Mouse (Mus musculus) cortical plate, adult 2 months (tissue): ENCODE measurements around the gene P3h2.

Source experiments
- CTCF ChIP-seq: fragments of 200-500 bp; IDR thresholded peaks from 2 replicates; pipeline ENCODE4 v1.5.1; 2011; ENCODE audit warnings: mild to moderate bottlenecking, control low read depth, low read length; ENCODE audit not compliant: insufficient read depth; ENCODE audit errors: extremely low read depth
- POLR2A ChIP-seq: fragments of 200-500 bp; IDR thresholded peaks from 2 replicates; pipeline ENCODE4 v1.6.1; 2011; ENCODE audit warnings: mild to moderate bottlenecking, low read length, control low read depth; ENCODE audit not compliant: insufficient read depth; ENCODE audit errors: extremely low read depth

DNA sequence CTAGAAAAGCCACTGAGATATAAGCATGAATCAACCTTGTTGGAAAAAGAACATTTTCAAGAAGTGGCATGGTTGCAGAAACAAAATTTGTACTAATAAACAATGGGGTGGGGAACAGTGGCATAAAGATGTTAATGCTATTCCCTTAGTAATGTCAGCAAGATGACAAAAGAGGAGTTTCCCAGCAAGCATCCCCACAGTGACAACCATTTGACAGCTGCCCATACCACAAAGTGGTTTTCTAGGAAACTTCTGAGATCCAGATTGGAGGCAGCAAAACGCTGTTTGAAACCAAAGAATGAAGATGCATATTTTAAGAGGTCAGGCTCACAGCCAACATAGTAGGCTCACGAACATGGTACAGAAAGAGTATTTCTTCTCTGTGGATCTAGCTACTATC, 46.7 kb upstream of the P3h2 start:
- TF ChIP-seq CTCF = no peak
- no peak for TF ChIP-seq POLR2A
